Mouse (Mus musculus) ES-E14 (cell line): Measurements from ENCODE around the gene Rims1. TPM values are rescaled to one million over a fixed set of nuclear protein-coding genes. Genes with fewer than 3 reads are reported as not detected.

ENCODE experiments used
- DNase-seq: peaks from one replicate; pipeline ENCODE4 v3.0.0-alpha.2; 2013; ENCODE audit warnings: low read depth, low spot score
- H3K27ac ChIP-seq: 2 replicates; pipeline ENCODE4 v1.5.1; 2012; ENCODE audit warnings: low read depth, mild to moderate bottlenecking, low read length, moderate library complexity, mixed read lengths; ENCODE audit not compliant: poor library complexity, insufficient read depth, severe bottlenecking
- H3K36me3 ChIP-seq: 2 replicates; pipeline ENCODE4 v1.6.1; 2012; ENCODE audit warnings: mild to moderate bottlenecking, low read length, moderate library complexity, mixed read lengths; ENCODE audit not compliant: control insufficient read depth, poor library complexity, insufficient read depth, severe bottlenecking
- H3K4me1 ChIP-seq, 2 experiments: fragments of 150-350 bp in 1 of 2; sonication (generic) in 1 of 2; 2 replicates each; pipeline ENCODE4 v1.6.1; 2012; ENCODE audit warnings: low read length in 2 of 2, mild to moderate bottlenecking in 1 of 2, mixed read lengths in 1 of 2; ENCODE audit not compliant: control insufficient read depth in 2 of 2, insufficient read depth in 2 of 2, poor library complexity in 1 of 2
- H3K4me3 ChIP-seq, 2 experiments: fragments of 150-350 bp in 1 of 2; sonication (generic) in 1 of 2; 2 replicates each; pipeline ENCODE4 v1.5.1; 2012; ENCODE audit warnings: low read length in 2 of 2, low read depth in 1 of 2, mild to moderate bottlenecking in 1 of 2, mixed read lengths in 1 of 2; ENCODE audit not compliant: insufficient read depth in 1 of 2, poor library complexity in 1 of 2, severe bottlenecking in 1 of 2
- H3K9ac ChIP-seq: 2 replicates; pipeline ENCODE4 v1.6.1; 2012; ENCODE audit warnings: low read depth, mild to moderate bottlenecking, low read length, mixed read lengths; ENCODE audit not compliant: poor library complexity, insufficient read depth, severe bottlenecking
- H3K9me3 ChIP-seq: fragments of 150-350 bp; sonication (generic); 2 replicates; pipeline ENCODE4 v1.6.1; 2012; ENCODE audit warnings: low read depth, mild to moderate bottlenecking, low read length; ENCODE audit not compliant: control insufficient read depth, insufficient read depth
- CHD2 ChIP-seq: IDR thresholded peaks from 2 replicates; pipeline ENCODE4 v1.6.1; 2014; ENCODE audit warnings: mild to moderate bottlenecking, low read depth, low read length, inconsistent platforms
- HCFC1 ChIP-seq: IDR thresholded peaks from 2 replicates; pipeline ENCODE4 v1.6.1; 2012; ENCODE audit warnings: low read length, inconsistent platforms, borderline replicate concordance; ENCODE audit not compliant: insufficient read depth
- MAFK ChIP-seq: IDR thresholded peaks from 2 replicates; pipeline ENCODE4 v1.6.1; 2014; ENCODE audit warnings: mild to moderate bottlenecking, low read depth, low read length, inconsistent platforms; ENCODE audit not compliant: insufficient read depth
- ZC3H11A ChIP-seq: IDR thresholded peaks from 2 replicates; pipeline ENCODE4 v1.6.1; 2012; ENCODE audit warnings: low read depth, mild to moderate bottlenecking, inconsistent platforms, low read length, borderline replicate concordance
- ZNF384 ChIP-seq: IDR thresholded peaks from 2 replicates; pipeline ENCODE4 v1.6.1; 2012; ENCODE audit warnings: low read depth, low read length, inconsistent platforms
- in situ Hi-C, 2 experiments: fragments of 600-800 bp; cut with MboI; formaldehyde crosslinking; loops; one replicate each; pipeline ENCODE4 v1.15.1; 2025; ENCODE audit warnings: low sequenced_read_pairs in 2 of 2, inconsistent platforms in 1 of 2; ENCODE audit not compliant: unreplicated experiment in 2 of 2
- total RNA-seq: library from RNA; depleted of rRNA; stranded (reverse); fragments of 300-350 nt; gene quantifications from 2 replicates; pipeline ENCODE4 v1.2.3, GENCODE M21; 2012

Gene Rims1
- total RNA-seq, 1 experiment = 1.4 TPM

DNA sequence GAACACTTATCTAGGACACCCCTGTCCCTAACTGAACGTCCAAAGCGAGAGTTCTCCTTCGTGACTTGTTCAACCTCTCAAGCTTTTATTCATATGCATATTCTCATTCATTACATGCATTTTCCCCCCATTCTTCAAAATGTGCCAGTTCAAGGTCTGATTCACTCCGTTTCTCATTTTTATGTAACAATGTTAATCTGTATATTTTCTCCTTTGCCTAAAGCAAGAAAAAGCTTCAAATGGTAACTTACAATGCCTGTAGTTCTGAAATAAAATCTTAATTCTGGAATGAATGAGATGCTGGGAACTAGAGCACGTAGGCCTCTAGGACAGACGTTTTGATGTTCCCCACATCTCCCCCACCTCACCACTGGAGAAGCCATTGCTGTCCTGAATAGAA is 141.6 kb downstream of the Rims1 start:
- no peak for DNase-seq
- no peaks in the 10 kb centered on the region for H3K36me3 ChIP-seq
- no peaks in the 10 kb centered on the region for H3K4me1 ChIP-seq
- no peak overlapping the region for H3K9ac ChIP-seq
- no peak overlapping the region for H3K27ac ChIP-seq
- TF ChIP-seq HCFC1 (no peak), ZNF384 (no peak), ZC3H11A (no peak), MAFK (no peak), CHD2 (no peak)
- H3K9me3 ChIP-seq = no peaks in the 10 kb centered on the region
- H3K4me3 ChIP-seq = no peak overlapping the region
- in situ Hi-C loops = no loop called here

GRCm38 (mm10) chr1:22661825-22662224 is 144.0 kb downstream of the Rims1 start:
- Histone ChIP-seq H3K4me1 (no peaks in the 10 kb centered on the region), H3K9me3 (no peaks in the 10 kb centered on the region), H3K9ac (no peak overlapping the region), H3K4me3 (no peak overlapping the region), H3K27ac (no peak overlapping the region), H3K36me3 (no peaks in the 10 kb centered on the region)
- in situ Hi-C loops = no loop called here
- TF ChIP-seq ZC3H11A (no peak), CHD2 (no peak), ZNF384 (no peak), HCFC1 (no peak), MAFK (no peak)
- DNase-seq = no peak

DNA sequence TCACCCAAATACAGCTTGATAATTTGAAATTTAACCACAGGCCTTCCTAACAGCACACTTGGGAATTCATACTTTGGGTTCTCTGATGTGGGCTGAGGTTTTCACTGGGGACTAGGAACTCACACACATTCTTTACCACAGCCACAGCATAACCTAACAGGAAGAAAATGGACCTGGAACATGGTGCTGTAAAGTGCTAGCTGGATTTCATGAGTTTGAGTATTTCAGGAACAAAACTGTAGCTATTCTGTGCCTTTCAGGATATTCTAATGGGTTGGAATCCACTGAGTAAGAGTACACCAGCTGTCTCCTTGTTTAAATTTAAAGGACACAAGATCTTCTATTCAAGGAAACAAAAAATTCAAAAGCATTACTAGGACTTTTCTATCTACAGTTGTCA is 149.8 kb downstream of the Rims1 start:
- H3K27ac ChIP-seq = no peak overlapping the region
- no peaks in the 10 kb centered on the region for H3K4me1 ChIP-seq
- no peak for TF ChIP-seq ZNF384
- no peak for TF ChIP-seq HCFC1
- TF ChIP-seq MAFK = no peak
- TF ChIP-seq CHD2 = no peak
- no peak for TF ChIP-seq ZC3H11A
- H3K4me3 ChIP-seq = no peak overlapping the region
- no peaks in the 10 kb centered on the region for H3K36me3 ChIP-seq
- H3K9me3 ChIP-seq = no peaks in the 10 kb centered on the region
- no peak overlapping the region for H3K9ac ChIP-seq
- no peak for DNase-seq
- in situ Hi-C loops = no loop called here

DNA sequence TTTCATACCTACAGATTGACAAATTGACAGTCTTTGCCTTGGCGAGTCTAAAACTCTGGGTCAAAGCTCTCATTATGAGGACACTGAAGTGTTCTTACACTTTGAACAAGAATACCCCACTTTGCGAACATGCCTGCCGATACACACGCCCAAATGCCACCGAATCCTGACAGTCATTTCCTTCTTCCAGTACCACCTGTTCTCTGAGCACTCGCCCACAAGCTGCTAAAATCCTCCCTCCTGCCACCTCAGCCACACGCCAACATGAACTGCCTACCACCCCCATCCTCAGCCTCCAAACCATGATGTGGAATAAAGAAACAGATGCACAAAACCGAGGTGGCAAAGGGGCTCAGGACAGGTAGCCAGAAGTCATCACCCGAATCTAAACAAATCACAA is 150.9 kb downstream of the Rims1 start:
- no peaks in the 10 kb centered on the region for H3K36me3 ChIP-seq
- no peak for DNase-seq
- H3K4me1 ChIP-seq = no peaks in the 10 kb centered on the region
- H3K9me3 ChIP-seq = no peaks in the 10 kb centered on the region
- in situ Hi-C loops = no loop called here
- H3K27ac ChIP-seq = no peak overlapping the region
- no peak overlapping the region for H3K9ac ChIP-seq
- no peak overlapping the region for H3K4me3 ChIP-seq
- TF ChIP-seq HCFC1 (no peak), ZNF384 (no peak), CHD2 (no peak), ZC3H11A (no peak), MAFK (no peak)

- Histone ChIP-seq H3K36me3 (no peaks in the 10 kb centered on the region), H3K27ac (no peak overlapping the region), H3K9ac (no peak overlapping the region), H3K9me3 (no peaks in the 10 kb centered on the region), H3K4me3 (no peak overlapping the region), H3K4me1 (no peaks in the 10 kb centered on the region)
- DNase-seq = no peak
- in situ Hi-C loops = no loop called here
- TF ChIP-seq CHD2 (no peak), ZNF384 (no peak), ZC3H11A (no peak), HCFC1 (no peak), MAFK (no peak)
These were observed 155.2 kb downstream of the Rims1 start for GRCm38 (mm10) chr1:22650588-22650987.
